Mouse (Mus musculus) layer of hippocampus, postnatal 10 days (tissue): ENCODE results near the gene Mvd. TPM values are rescaled to one million over a fixed set of nuclear protein-coding genes. Genes with fewer than 3 reads are reported as not detected.

Source experiments
- DNase-seq, 2 experiments: peaks; one replicate each; pipeline ENCODE4 v3.0.0; 2021; ENCODE audit warnings: low spot score in 2 of 2
- long read RNA-seq: library from polyadenylated mRNA; stranded (forward); transcript quantifications from one replicate; pipeline ENCODE4 v2.0.0, GENCODE M21; 2023
- total RNA-seq, 2 experiments: library from RNA; stranded (reverse); gene quantifications; 2 replicates each; pipeline ENCODE4 v1.2.3; 2021

The Mvd gene
- 10 to 100 TPM; 50.9 to 56.4 TPM for total RNA-seq
- long read RNA-seq, transcript Mvd-201 (10 exons, 1,756 nt), result major isoform, 73 of 83 reads
- long read RNA-seq, partial matches to known transcripts, result 5 of 83 reads
- long read RNA-seq, other reads (novel, unspliced or antisense), result 5 of 83 reads

- DNase-seq, result peak; percentile 98 to 99
These were observed at the start of gene Mvd for GRCm38 (mm10) chr8:122443262-122444006. Gene Mvd (minus strand): TSS chr8:122443422.

- DNase-seq, result peak; percentile 45 to 51
These were observed 45.2 kb upstream of the Mvd start for GRCm38 (mm10) chr8:122488387-122488786.

- DNase-seq, result no peak
These were observed 41.6 kb upstream of the Mvd start for GRCm38 (mm10) chr8:122484831-122485230.

GRCm38 (mm10) chr8:122483877-122484276, 40.7 kb upstream of the Mvd start:
- DNase-seq, result no peak

GRCm38 (mm10) chr8:122482448-122482847, 39.2 kb upstream of the Mvd start:
- no peak for DNase-seq

GRCm38 (mm10) chr8:122475580-122476320, 32.5 kb upstream of the Mvd start, which contains the start of the genes Rnf166 and Ctu2:
Gene Rnf166 (minus strand): TSS chr8:122476064.
Gene Ctu2 (plus strand): TSS chr8:122476143.
- DNase-seq, result peak; percentile 94 to 97

GRCm38 (mm10) chr8:122474951-122475560, 31.8 kb upstream of the Mvd start:
- peak in 1 of 2 experiments; percentile 39 for DNase-seq

- no peak for DNase-seq
These were observed 30.7 kb upstream of the Mvd start for GRCm38 (mm10) chr8:122473911-122474421.

GRCm38 (mm10) chr8:122470691-122471090, 27.5 kb upstream of the Mvd start:
- no peak for DNase-seq

- DNase-seq, result no peak
These were observed 26.7 kb upstream of the Mvd start for GRCm38 (mm10) chr8:122469965-122470364.

- no peak for DNase-seq
These were observed 26.2 kb upstream of the Mvd start for GRCm38 (mm10) chr8:122469407-122469806.

- DNase-seq, result no peak
These were observed 24.6 kb upstream of the Mvd start for GRCm38 (mm10) chr8:122467816-122468215.

GRCm38 (mm10) chr8:122464985-122465384, 21.8 kb upstream of the Mvd start:
- no peak for DNase-seq

- no peak for DNase-seq
These were observed 20.7 kb upstream of the Mvd start for GRCm38 (mm10) chr8:122463651-122464640.

- no peak for DNase-seq
These were observed 19.3 kb upstream of the Mvd start for GRCm38 (mm10) chr8:122462510-122462909.

- DNase-seq, result no peak
These were observed 18.4 kb upstream of the Mvd start for GRCm38 (mm10) chr8:122461473-122462148.

GRCm38 (mm10) chr8:122460524-122461472, 17.6 kb upstream of the Mvd start, which contains the start of gene Snai3:
Gene Snai3 (minus strand): TSS chr8:122460733.
- no peak for DNase-seq

- no peak for DNase-seq
These were observed 16.8 kb upstream of the Mvd start for GRCm38 (mm10) chr8:122459990-122460389.
